Mouse (Mus musculus) left cerebral cortex, adult 2 months (tissue): ENCODE measurements around the gene Ankmy1. TPM values are rescaled to one million over a fixed set of nuclear protein-coding genes. Genes with fewer than 3 reads are reported as not detected.
A peak's percentile ranks its signal among the peaks of the same experiment; 100 is the strongest.

Experiments used
- DNase-seq, 2 experiments: peaks; one replicate each; pipeline ENCODE4 v3.0.0; 2021 to 2022; ENCODE audit warnings: low spot score in 2 of 2, mixed read lengths in 1 of 2; ENCODE audit errors: extremely low spot score in 1 of 2
- H3K27ac ChIP-seq: fragments of 200-600 bp; 2 replicates; pipeline ENCODE4 v1.8.1; 2022
- H3K4me3 ChIP-seq: fragments of 200-600 bp; 2 replicates; pipeline ENCODE4 v1.8.1; 2022
- CTCF ChIP-seq: fragments of 200-600 bp; IDR thresholded peaks from 2 replicates; pipeline ENCODE4 v1.8.1; 2022; ENCODE audit warnings: antibody characterized with exemption, mild to moderate bottlenecking, moderate library complexity
- intact Hi-C: fragments of 180-260 bp; cut with DNase I; formaldehyde crosslinking; loops from one replicate; pipeline ENCODE4 v1.15.1; 2025
- total RNA-seq, 2 experiments: library from RNA; stranded (reverse); gene quantifications; 2 replicates each; pipeline ENCODE4 v1.2.3; 2021

Ankmy1 gene
- total RNA-seq, 2 experiments from 2014 or later, result 0.29 to 0.37 TPM

- H3K27ac ChIP-seq, result no peak overlapping the region
- no peak for DNase-seq
- TF ChIP-seq CTCF, result no peak
These were observed 41.2 kb downstream of the Ankmy1 start for GRCm38 (mm10) chr1:92861503-92861902.

GRCm38 (mm10) chr1:92852450-92852849 lies 50.3 kb downstream of the Ankmy1 start:
- no peak for DNase-seq
- intact Hi-C loops, result no loop called here
- H3K27ac ChIP-seq, result no peak overlapping the region
- no peak overlapping the region for H3K4me3 ChIP-seq
- no peak for TF ChIP-seq CTCF

More at GRCm38 (mm10) chr1:92861503-92861902, 41.2 kb downstream of the Ankmy1 start:
- intact Hi-C loops, result no loop called here
- H3K4me3 ChIP-seq, result no peak overlapping the region

- H3K27ac ChIP-seq, result no peak overlapping the region
These were observed 52.6 kb downstream of the Ankmy1 start for GRCm38 (mm10) chr1:92849938-92850574.

GRCm38 (mm10) chr1:92849491-92849890 lies 53.2 kb downstream of the Ankmy1 start:
- Histone ChIP-seq H3K27ac (peak overlapping the region; percentile 85), H3K4me3 (peak overlapping the region; percentile 47)
- no peak; the same call in 1 of the 2 replicates for TF ChIP-seq CTCF
- intact Hi-C loops, result no loop called here
- no peak for DNase-seq

More at GRCm38 (mm10) chr1:92849938-92850574, 52.6 kb downstream of the Ankmy1 start:
- intact Hi-C loops, result no loop called here
- no peak for DNase-seq
- no peak for TF ChIP-seq CTCF
- H3K4me3 ChIP-seq, result peak overlapping the region; percentile 47

- intact Hi-C loops, result no loop called here
- DNase-seq, result peak in 1 of 2 experiments; percentile 37
- no peak for TF ChIP-seq CTCF
- Histone ChIP-seq H3K27ac (peak overlapping the region; percentile 85), H3K4me3 (peak overlapping the region; percentile 47)
These were observed 54.5 kb downstream of the Ankmy1 start for GRCm38 (mm10) chr1:92847873-92848839.

DNA sequence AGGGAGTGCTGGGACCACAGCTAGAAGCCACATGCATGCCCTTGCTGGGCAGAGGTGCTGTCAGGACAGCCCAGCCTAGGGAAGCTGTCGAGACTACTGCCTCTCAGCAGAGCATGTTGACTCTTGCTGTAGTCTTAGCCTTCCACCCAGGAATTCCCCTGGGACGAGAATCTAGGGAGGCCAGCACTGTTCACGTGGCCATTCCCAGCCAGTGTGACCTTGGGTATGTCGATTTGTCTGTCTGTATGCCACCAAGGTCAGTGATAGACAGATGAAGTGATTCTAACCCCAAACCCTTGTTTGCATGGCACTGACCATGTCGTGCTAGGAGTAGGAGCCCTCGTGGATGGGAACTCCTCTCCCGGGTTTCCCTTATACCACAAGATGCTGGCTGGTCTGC lies 56.8 kb downstream of the Ankmy1 start:
- intact Hi-C loops, result no loop called here
- no peak overlapping the region for H3K27ac ChIP-seq
- no peak for TF ChIP-seq CTCF
- H3K4me3 ChIP-seq, result no peak overlapping the region
- DNase-seq, result no peak

DNA sequence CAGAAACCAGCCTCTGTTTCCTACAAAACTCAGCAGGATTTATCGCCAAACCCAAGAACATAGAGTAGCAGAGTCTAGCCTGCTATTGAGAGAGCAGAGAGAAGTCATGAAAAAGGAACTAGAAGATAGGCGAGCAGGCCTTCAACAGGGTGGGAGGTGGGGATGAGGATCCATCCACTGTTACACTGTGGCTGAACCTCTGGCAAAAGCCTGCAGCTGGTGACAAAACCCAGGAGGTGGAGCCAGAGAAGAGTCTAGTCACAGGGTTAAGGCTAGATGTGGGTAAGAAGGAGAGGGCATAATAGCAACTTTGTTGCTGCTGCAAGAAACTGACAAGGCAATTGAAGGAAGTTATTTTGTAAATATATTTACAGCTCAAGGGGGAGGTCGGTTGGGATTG lies 61.3 kb downstream of the Ankmy1 start:
- no peak for TF ChIP-seq CTCF
- Histone ChIP-seq H3K4me3 (no peak overlapping the region), H3K27ac (no peak overlapping the region)
- intact Hi-C loops, result loop anchor here (2.0 kb wide), 1 partner anchor 53 kb away; no protein-coding TSS in a partner anchor
- no peak for DNase-seq

DNA sequence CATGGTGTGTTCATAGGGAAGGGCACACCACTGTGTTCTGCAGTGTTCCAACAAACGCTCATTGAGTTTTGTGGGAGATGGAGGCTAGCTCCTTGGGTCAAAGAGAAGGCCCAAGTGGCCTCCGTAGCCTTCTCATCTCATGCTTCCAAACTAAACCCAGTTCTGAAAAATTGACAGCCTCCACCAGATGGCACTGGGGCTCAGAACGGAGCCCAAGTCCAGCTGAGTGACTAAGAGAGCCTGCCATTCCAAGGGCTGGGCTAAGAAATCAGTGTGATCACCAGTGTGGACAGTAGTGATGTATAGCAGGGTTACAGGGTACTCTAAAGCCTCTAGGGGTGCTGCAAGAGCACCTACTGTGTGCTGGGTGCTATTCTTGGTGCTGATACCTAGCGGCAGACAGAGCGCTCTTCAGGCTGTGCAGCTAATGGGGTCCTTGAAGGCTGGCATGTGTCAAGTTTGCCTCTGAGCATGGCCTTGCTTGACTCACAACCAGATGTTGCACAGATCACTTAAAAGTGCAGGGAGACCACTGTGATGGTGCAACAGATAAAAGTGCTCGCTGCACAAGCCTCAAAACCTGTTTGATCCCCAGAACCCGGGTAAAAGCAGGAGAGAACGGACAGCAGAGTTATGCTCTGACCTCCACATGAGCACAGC lies 62.3 kb downstream of the Ankmy1 start:
- Histone ChIP-seq H3K27ac (no peak overlapping the region), H3K4me3 (no peak overlapping the region)
- intact Hi-C loops, result loop anchor here (2.0 kb wide), 1 partner anchor 54 kb away; no protein-coding TSS in a partner anchor
- TF ChIP-seq CTCF, result peak; percentile 52
- DNase-seq, result no peak

DNA sequence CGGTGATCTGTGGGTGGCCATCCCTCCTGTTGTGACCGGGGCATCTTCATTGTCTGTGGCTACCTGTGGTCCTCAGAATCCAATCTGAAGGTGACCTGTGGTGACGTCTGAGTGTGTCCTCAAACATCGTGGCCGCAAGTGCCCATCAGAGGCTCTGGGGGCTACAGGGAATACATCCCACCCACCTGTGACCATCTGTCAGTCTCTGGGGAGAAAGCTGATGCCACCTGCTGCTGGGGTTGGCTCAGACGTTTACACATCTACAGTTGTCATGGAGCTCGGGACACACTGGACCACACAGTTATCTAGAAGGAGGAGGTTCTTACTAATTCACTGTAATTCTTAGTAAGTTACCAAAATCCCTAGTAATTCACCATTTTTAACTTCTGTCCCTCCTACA lies 63.5 kb downstream of the Ankmy1 start:
- no peak for DNase-seq
- H3K27ac ChIP-seq, result no peak overlapping the region
- no peak overlapping the region for H3K4me3 ChIP-seq
- intact Hi-C loops, result no loop called here
- TF ChIP-seq CTCF, result no peak

GRCm38 (mm10) chr1:92837931-92838833 lies 64.5 kb downstream of the Ankmy1 start:
- H3K27ac ChIP-seq, result no peak overlapping the region
- no peak for TF ChIP-seq CTCF
- intact Hi-C loops, result no loop called here
- DNase-seq, result no peak
- H3K4me3 ChIP-seq, result no peak overlapping the region
